Mouse (Mus musculus): Measurements from ENCODE around the gene Gm39115.

DNA sequence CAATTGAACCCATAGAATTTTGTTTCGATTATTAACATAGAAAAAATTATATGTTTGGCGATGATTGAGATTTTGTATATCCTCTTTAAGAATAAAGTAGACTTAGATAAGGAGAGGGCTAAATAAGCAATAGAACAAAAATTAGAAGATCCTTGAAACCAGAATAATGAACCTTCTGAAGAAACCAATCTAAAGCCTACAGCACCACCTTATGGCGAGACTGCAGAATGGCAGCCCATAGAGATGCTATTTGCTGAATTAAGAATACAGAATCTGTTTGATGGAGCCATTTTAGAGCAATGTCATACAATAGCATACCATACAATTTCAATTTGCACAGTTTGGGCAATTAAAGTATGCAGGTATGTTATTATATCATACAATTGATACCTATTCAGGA lies 34.0 kb upstream of the Gm39115 start:
- TF ChIP-seq GATA1 (IDR thresholded peaks at IDR 0.05; ENCODE audit: borderline replicate concordance, low read length), result no peak
- peak; percentile 63 for TF ChIP-seq CTCF (IDR thresholded peaks at IDR 0.05; ENCODE audit: low read depth, low read length)
- TF ChIP-seq TAL1 (conservative IDR thresholded peaks at IDR 0.05; ENCODE audit: low read depth, low read length), result no peak
- no peak for TF ChIP-seq POLR2AphosphoS5 (IDR thresholded peaks at IDR 0.05; ENCODE audit: insufficient replicate concordance, low read depth, low read length)

Measured in G1E (cell line).